Mouse (Mus musculus) monocyte, adult 5-6 weeks (primary cell): ENCODE measurements around the gene Aip. TPM values are rescaled to one million over a fixed set of nuclear protein-coding genes. Genes with fewer than 3 reads are reported as not detected.

ENCODE experiments used
- ATAC-seq: fragments of 153-309, 156-312 bp; replicated peaks from 2 replicates; pipeline ENCODE4 v1.8.0; 2017; ENCODE audit warnings: mild to moderate bottlenecking; ENCODE audit not compliant: low TSS enrichment, insufficient number of reproducible peaks, severe bottlenecking, poor library complexity, low FRiP score
- total RNA-seq: library from RNA; stranded (forward); fragments of 200-1000, 200-491, 200-594 nt; gene quantifications from 3 replicates; pipeline ENCODE4 v1.2.3, GENCODE M21; 2017

Gene Aip
- 94.2 to 132 TPM (median 124 TPM) in 3 replicates for total RNA-seq

GRCm38 (mm10) chr19:4125741-4126696, at the start of gene Aip:
Aip (minus strand) TSS chr19:4125858.
- peak; percentile 74 for ATAC-seq

GRCm38 (mm10) chr19:4172925-4173324, 47.3 kb upstream of the Aip start:
- ATAC-seq: no peak

GRCm38 (mm10) chr19:4171393-4172290, 46.0 kb upstream of the Aip start:
- ATAC-seq: peak; percentile 9; the same call in 1 of the 2 replicates

- no peak for ATAC-seq
Observed at GRCm38 (mm10) chr19:4170723-4171392, 45.2 kb upstream of the Aip start.

- ATAC-seq: no peak
Observed at GRCm38 (mm10) chr19:4169810-4170209, 44.2 kb upstream of the Aip start.

- peak; percentile 88 for ATAC-seq
Observed at GRCm38 (mm10) chr19:4169378-4169784, 43.7 kb upstream of the Aip start.

GRCm38 (mm10) chr19:4166678-4167476, 41.2 kb upstream of the Aip start:
- ATAC-seq: no peak

GRCm38 (mm10) chr19:4164721-4165120, 39.1 kb upstream of the Aip start:
- ATAC-seq: no peak

- no peak for ATAC-seq
Observed at GRCm38 (mm10) chr19:4164100-4164499, 38.4 kb upstream of the Aip start.

- no peak for ATAC-seq
Observed at GRCm38 (mm10) chr19:4163543-4163887, 37.9 kb upstream of the Aip start.

GRCm38 (mm10) chr19:4162646-4163542, 37.2 kb upstream of the Aip start, which contains the start of gene Rps6kb2:
Rps6kb2 (minus strand) TSS chr19:4163354.
- ATAC-seq: peak; percentile 94

- ATAC-seq: no peak
Observed at GRCm38 (mm10) chr19:4159049-4159448, 33.4 kb upstream of the Aip start.

- no peak for ATAC-seq
Observed at GRCm38 (mm10) chr19:4156771-4157170, 31.1 kb upstream of the Aip start.

- ATAC-seq: no peak
Observed at GRCm38 (mm10) chr19:4156073-4156579, 30.5 kb upstream of the Aip start.

- ATAC-seq: no peak
Observed at GRCm38 (mm10) chr19:4155223-4156072, 29.8 kb upstream of the Aip start.
